Mouse (Mus musculus): ENCODE measurements around the gene Gcnt7.

The Gcnt7 gene

DNA sequence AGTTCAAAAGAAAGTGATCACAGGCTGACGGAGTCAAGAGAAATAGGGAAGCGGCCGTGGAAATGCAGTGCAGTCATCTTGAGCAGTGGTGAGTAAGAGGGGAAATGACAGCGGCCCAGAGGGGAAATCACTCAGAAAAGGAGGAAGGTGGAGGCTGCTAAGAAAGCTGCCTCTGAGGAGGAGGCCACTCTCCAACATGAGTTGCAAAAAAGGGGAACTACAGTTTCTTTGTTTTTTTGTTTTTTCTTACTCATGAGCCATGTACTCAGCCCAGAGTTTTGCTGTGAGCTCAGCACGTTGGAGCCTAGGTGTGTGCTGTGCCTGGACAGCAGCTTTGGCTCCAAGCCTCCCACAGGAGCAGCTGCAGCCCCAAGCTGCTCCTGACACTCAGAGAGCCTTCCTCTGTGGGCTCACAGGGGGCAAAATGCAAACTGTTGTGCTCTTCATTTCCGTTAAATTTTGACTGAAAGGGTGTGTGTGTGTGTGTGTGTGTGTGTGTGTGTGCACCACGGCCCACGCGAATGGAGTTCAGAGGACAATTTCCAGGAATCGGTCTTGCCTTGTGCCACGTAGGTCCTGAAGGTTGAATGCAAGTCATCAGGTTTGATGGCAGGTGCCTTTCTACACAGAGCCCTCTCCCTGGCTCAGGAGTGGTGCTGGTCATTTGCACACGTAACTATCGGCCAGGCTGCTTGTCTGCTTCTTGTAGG is 57.1 kb downstream of the Gcnt7 start:
- DNase-seq: no peak
